In the genomic region with DNA sequence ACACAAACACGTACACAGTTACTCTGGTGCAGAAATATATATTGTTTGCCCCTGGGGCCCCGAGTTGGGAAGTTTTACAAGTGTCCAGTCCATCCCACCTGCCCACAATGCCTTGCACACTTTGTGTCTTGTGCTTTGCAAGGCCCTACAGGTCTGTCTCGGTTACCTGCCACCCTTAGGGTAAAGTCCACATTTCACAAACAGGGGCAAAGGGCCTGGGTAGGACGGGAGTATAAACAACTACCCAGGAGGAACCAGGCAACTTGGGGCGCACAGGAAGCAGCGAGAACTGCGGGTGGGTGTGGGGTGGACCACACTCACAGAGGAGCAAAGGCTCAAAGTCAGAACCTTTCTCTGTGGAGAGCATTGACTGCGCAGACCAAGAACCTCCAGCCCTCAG, we compare ENCODE assay signal across 9 mouse cellular contexts. TPM values are rescaled to one million over a fixed set of nuclear protein-coding genes. Genes with fewer than 3 reads are reported as not detected.
DNase-seq lines count a peak whose midpoint lies in the region; ATAC-seq and TF ChIP-seq lines count a peak whose summit lies in the region.
"Had no signal": no experiment of that assay in that cellular context is flagged by ENCODE, and none has a peak within 500 bp of the region (broad histone marks: within the 10 kb centered on the region; RNA-seq: fewer than 3 reads in every experiment).

No protein-coding gene starts in this region.

- peak overlapping the region; percentile 96 for H3K27ac ChIP-seq in lung, embryonic 14.5 days (ENCODE audit: low read depth)
- peak overlapping the region; percentile 98 for H3K27ac ChIP-seq in intestine, postnatal 0 days (ENCODE audit: low read depth, low read length)

- peaks cover 39% of the 10 kb centered on the region for H3K27me3 ChIP-seq in lung, embryonic 14.5 days (ENCODE audit: insufficient read depth, low read length)
- peaks cover 4% of the 10 kb centered on the region; the same call in 1 of the 2 replicates for H3K27me3 ChIP-seq in intestine, postnatal 0 days (replicated peaks; ENCODE audit: control insufficient read depth, insufficient read depth, low read length)

- TF ChIP-seq CTCF in lung, embryonic 14.5 days (IDR thresholded peaks at IDR 0.05; ENCODE audit: low read depth), result no peak
- peak; percentile 37; the same call in 1 of the 2 replicates for TF ChIP-seq CTCF in intestine, postnatal 0 days (IDR thresholded peaks at IDR 0.05; ENCODE audit: low read depth)

- ATAC-seq in lung, embryonic 14.5 days (ENCODE audit: insufficient read depth), result no peak
- ATAC-seq in intestine, postnatal 0 days, result peak; percentile 82

- no peaks in the 10 kb centered on the region for H3K4me1 ChIP-seq in lung, embryonic 14.5 days (ENCODE audit: insufficient read depth)
- H3K4me1 ChIP-seq in intestine, postnatal 0 days (replicated peaks; ENCODE audit: control insufficient read depth, insufficient read depth, low read length), result no peaks in the 10 kb centered on the region

- H3K4me3 ChIP-seq in lung, embryonic 14.5 days (ENCODE audit: low read depth, low read length), result peak overlapping the region; percentile 61
- H3K4me3 ChIP-seq in intestine, postnatal 0 days (ENCODE audit: low read depth, low read length), result peak overlapping the region; percentile 62

- peak overlapping the region; percentile 57 for H3K9ac ChIP-seq in lung, embryonic 14.5 days
- H3K9ac ChIP-seq in intestine, postnatal 0 days (ENCODE audit: low read depth, low read length), result peak overlapping the region; percentile 77; the same call in 1 of the 2 replicates

- DNase-seq in lung, embryonic 14.5 days, result no peak
- DNase-seq in lung, postnatal 25 days (ENCODE audit: low spot score), result no peak
- peak; percentile 12 for DNase-seq in liver
- DNase-seq in thymus, postnatal 10 days (ENCODE audit: low spot score in 2 of 2), result peak; percentile 14 to 28
- DNase-seq in urinary bladder, postnatal 25 days (ENCODE audit: low spot score), result no peak
- no peak for DNase-seq in urinary bladder, postnatal 4 days (ENCODE audit: low spot score in 2 of 2)
- DNase-seq in adrenal gland, adult 18-20 months (ENCODE audit: low spot score in 2 of 2), result no peak
- DNase-seq: right cerebral cortex, postnatal 25 days had no signal

- H3K4me2 ChIP-seq in lung, embryonic 14.5 days, result peak overlapping the region; percentile 98
- peak overlapping the region; percentile 95 for H3K4me2 ChIP-seq in intestine, postnatal 0 days (replicated peaks; ENCODE audit: low read depth)

- H3K36me3 ChIP-seq in lung, embryonic 14.5 days (ENCODE audit: insufficient read depth), result 0 out of 2 replicates have a peak, but pooled peaks cover under 1% of the 10 kb centered on the region
- H3K36me3 ChIP-seq in intestine, postnatal 0 days (ENCODE audit: control insufficient read depth, insufficient read depth), result peaks cover 12% of the 10 kb centered on the region

- no peaks in the 10 kb centered on the region for H3K9me3 ChIP-seq in lung, embryonic 14.5 days (ENCODE audit: low read depth, low read length)
- no peaks in the 10 kb centered on the region for H3K9me3 ChIP-seq in intestine, postnatal 0 days (ENCODE audit: control insufficient read depth)

- 40% methylated on average over 8 of the region's 8 CpGs for whole genome bisulfite sequencing in lung, embryonic 14.5 days
- WGBS in intestine, postnatal 0 days, result 27% methylated on average over 8 of the region's 8 CpGs

RNA-seq across cellular contexts. Expression of gene Erbb3, which starts 1.8 kb away (rescaled TPM):
- polyA plus RNA-seq in lung, embryonic 14.5 days (2014; fragmentation: Nextera tagmentation; extraction: Ambion mirVana), result 20.2 and 22.9 TPM in 2 replicates
- polyA plus RNA-seq in intestine, postnatal 0 days (2015; fragmentation: Nextera tagmentation; extraction: Ambion mirVana), result 22.3 and 23.8 TPM in 2 replicates
- total RNA-seq in adrenal gland, adult 18-20 months (2021), result 1 to 10 TPM; 2.6 to 4.0 TPM

RNA-seq across cellular contexts. Expression of gene Pa2g4, which starts 21.9 kb away (rescaled TPM):
- 240 and 244 TPM in 2 replicates for polyA plus RNA-seq in lung, embryonic 14.5 days (2014; fragmentation: Nextera tagmentation; extraction: Ambion mirVana)
- polyA plus RNA-seq in intestine, postnatal 0 days (2015; fragmentation: Nextera tagmentation; extraction: Ambion mirVana), result 65.3 and 66.8 TPM in 2 replicates
- 10 to 100 TPM; 72.6 to 85.2 TPM for total RNA-seq in adrenal gland, adult 18-20 months (2021)

RNA-seq across cellular contexts. Expression of gene Rpl41, which starts 38.6 kb away (rescaled TPM):
- 4,697 and 4,895 TPM in 2 replicates for polyA plus RNA-seq in lung, embryonic 14.5 days (2014; fragmentation: Nextera tagmentation; extraction: Ambion mirVana)
- 2,426 and 2,428 TPM in 2 replicates for polyA plus RNA-seq in intestine, postnatal 0 days (2015; fragmentation: Nextera tagmentation; extraction: Ambion mirVana)
- 1,000 to 10,000 TPM; 2,692 to 2,714 TPM for total RNA-seq in adrenal gland, adult 18-20 months (2021)

RNA-seq across cellular contexts. Expression of gene Rps26, which starts 38.9 kb away (rescaled TPM):
- 1,029 and 1,115 TPM in 2 replicates for polyA plus RNA-seq in lung, embryonic 14.5 days (2014; fragmentation: Nextera tagmentation; extraction: Ambion mirVana)
- 519 and 548 TPM in 2 replicates for polyA plus RNA-seq in intestine, postnatal 0 days (2015; fragmentation: Nextera tagmentation; extraction: Ambion mirVana)
- 100 to 1,000 TPM; 564 to 729 TPM for total RNA-seq in adrenal gland, adult 18-20 months (2021)

RNA-seq across cellular contexts. Expression of gene Zc3h10, which starts 40.1 kb away (rescaled TPM):
- 11.0 and 14.5 TPM in 2 replicates for polyA plus RNA-seq in lung, embryonic 14.5 days (2014; fragmentation: Nextera tagmentation; extraction: Ambion mirVana)
- 10.0 and 10.4 TPM in 2 replicates for polyA plus RNA-seq in intestine, postnatal 0 days (2015; fragmentation: Nextera tagmentation; extraction: Ambion mirVana)
- 10 to 100 TPM; 14.5 TPM for total RNA-seq in adrenal gland, adult 18-20 months (2021)

Comparison
In these comparisons a context has a peak if more than half of its experiments do, and no peak if none do; other contexts are left out.
1. DNase-seq: peak in liver (single experiment) and thymus, postnatal 10 days (2 of 2); none in lung, embryonic 14.5 days (single experiment), lung, postnatal 25 days (single experiment), urinary bladder, postnatal 25 days (single experiment), urinary bladder, postnatal 4 days (0 of 2) and adrenal gland, adult 18-20 months (0 of 2).